Mouse (Mus musculus) embryonic facial prominence, embryonic 13.5 days (tissue): ENCODE data around the gene Kif3a. TPM values are rescaled to one million over a fixed set of nuclear protein-coding genes. Genes with fewer than 3 reads are reported as not detected.

Experiments
- ATAC-seq: fragments of 200-750 bp; cut with Nextera tagmentation; 2 replicates; pipeline ENCODE4 v1.8.0; 2017; ENCODE audit warnings: low read depth; ENCODE audit not compliant: insufficient number of reproducible peaks, insufficient read depth, low FRiP score, low TSS enrichment
- H3K27ac ChIP-seq: fragments of 300-500 bp; sonication (generic); 2 replicates; pipeline ENCODE4 v1.5.1; 2015; ENCODE audit warnings: moderate library complexity, mild to moderate bottlenecking, inconsistent platforms
- H3K27me3 ChIP-seq: fragments of 300-500 bp; sonication (generic); 2 replicates; pipeline ENCODE4 v1.6.1; 2015; ENCODE audit warnings: mild to moderate bottlenecking, inconsistent platforms
- H3K36me3 ChIP-seq: fragments of 300-500 bp; sonication (generic); 2 replicates; pipeline ENCODE4 v1.6.1; 2015; ENCODE audit warnings: mild to moderate bottlenecking, inconsistent platforms
- H3K4me1 ChIP-seq: fragments of 300-500 bp; sonication (generic); 2 replicates; pipeline ENCODE4 v1.6.1; 2015; ENCODE audit warnings: inconsistent platforms
- H3K4me2 ChIP-seq: fragments of 300-500 bp; sonication (generic); 2 replicates; pipeline ENCODE4 v1.6.1; 2015; ENCODE audit warnings: moderate library complexity, mild to moderate bottlenecking, inconsistent platforms
- H3K4me3 ChIP-seq: fragments of 300-500 bp; sonication (generic); 2 replicates; pipeline ENCODE4 v1.5.1; 2015; ENCODE audit warnings: mild to moderate bottlenecking, inconsistent platforms
- H3K9ac ChIP-seq: fragments of 300-500 bp; sonication (generic); 2 replicates; pipeline ENCODE4 v1.6.1; 2015; ENCODE audit warnings: mild to moderate bottlenecking, inconsistent platforms
- H3K9me3 ChIP-seq: fragments of 300-500 bp; sonication (generic); 2 replicates; pipeline ENCODE4 v1.6.1; 2016; ENCODE audit warnings: inconsistent platforms
- WGBS: fragments of 180-500 bp; shearing (Covaris S2); methylation state at CpG from one replicate; pipeline ENCODE4 v1.1.7; 2015; ENCODE audit warnings: mixed read lengths; 5-methylcytosine and 5-hydroxymethylcytosine counted together
- polyA plus RNA-seq: library from polyadenylated mRNA; unstranded; fragments of >200 nt; fragmentation: Nextera tagmentation; extraction: Ambion mirVana; gene quantifications from 2 replicates; pipeline ENCODE4 v1.2.1, GENCODE M21; 2015

Gene Kif3a
- polyA plus RNA-seq, 1 experiment from 2014 or later, result 118 TPM

DNA sequence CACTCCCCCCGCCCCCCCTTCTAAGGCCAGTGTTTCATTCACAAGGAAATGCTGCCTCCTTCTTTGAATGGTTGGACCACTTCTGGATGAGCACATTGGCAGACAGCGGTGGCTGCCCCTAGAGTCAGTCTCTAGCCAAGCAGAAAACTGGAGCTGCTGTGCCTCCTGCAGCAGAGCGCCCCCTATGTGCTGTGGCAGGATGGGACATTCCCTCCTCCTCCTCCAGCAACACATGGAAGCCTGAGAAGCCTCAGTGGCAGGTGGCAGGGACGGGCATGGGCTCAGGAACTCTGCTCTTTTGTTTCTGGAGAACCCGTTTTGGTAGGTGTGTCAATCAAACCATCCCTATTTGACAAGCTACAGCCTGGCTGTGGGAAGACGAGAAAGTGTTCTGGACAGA lies 42.3 kb upstream of the Kif3a start:
- WGBS, result 72% methylated on average over 6 of the region's 6 CpGs
- no peaks in the 10 kb centered on the region for H3K27me3 ChIP-seq
- H3K4me2 ChIP-seq, result no peak overlapping the region
- no peak overlapping the region for H3K9ac ChIP-seq
- peaks cover 60% of the 10 kb centered on the region for H3K4me1 ChIP-seq
- no peak overlapping the region for H3K27ac ChIP-seq
- H3K4me3 ChIP-seq, result no peak overlapping the region
- ATAC-seq, result no peak
- no peaks in the 10 kb centered on the region for H3K36me3 ChIP-seq
- no peaks in the 10 kb centered on the region for H3K9me3 ChIP-seq

DNA sequence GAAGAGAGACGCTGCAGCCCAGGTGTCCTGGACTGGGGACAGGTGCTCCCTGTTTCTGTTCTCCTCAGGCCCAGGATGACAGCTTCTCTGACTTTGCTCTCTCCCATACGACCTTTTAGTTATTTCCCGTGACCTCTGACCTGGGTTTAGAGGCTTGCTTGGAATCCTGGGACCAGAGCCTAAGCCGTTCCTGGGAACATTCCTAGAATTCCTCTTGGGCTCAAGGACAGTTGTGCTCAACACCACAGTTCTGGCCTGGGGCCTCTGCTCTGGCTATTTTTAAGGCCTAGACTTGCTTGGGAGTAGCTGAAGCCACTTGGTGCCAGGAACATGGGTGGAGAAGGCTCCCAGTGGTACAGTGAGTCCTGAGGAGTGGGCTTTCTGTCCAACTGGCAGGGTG lies 41.7 kb upstream of the Kif3a start:
- Histone ChIP-seq H3K4me1 (peaks cover 59% of the 10 kb centered on the region), H3K4me2 (no peak overlapping the region), H3K27ac (no peak overlapping the region), H3K27me3 (no peaks in the 10 kb centered on the region), H3K9ac (no peak overlapping the region), H3K9me3 (no peaks in the 10 kb centered on the region), H3K36me3 (no peaks in the 10 kb centered on the region), H3K4me3 (no peak overlapping the region)
- WGBS, result 38% methylated on average over 4 of the region's 4 CpGs
- ATAC-seq, result no peak

- no peak for ATAC-seq
- peaks cover 19% of the 10 kb centered on the region for H3K36me3 ChIP-seq
- no peak overlapping the region for H3K4me3 ChIP-seq
- no peak overlapping the region for H3K27ac ChIP-seq
- peaks cover 34% of the 10 kb centered on the region for H3K4me1 ChIP-seq
- 79% methylated on average over 9 of the region's 9 CpGs for WGBS
- no peaks in the 10 kb centered on the region for H3K9me3 ChIP-seq
- no peak overlapping the region for H3K4me2 ChIP-seq
- no peaks in the 10 kb centered on the region for H3K27me3 ChIP-seq
- H3K9ac ChIP-seq, result no peak overlapping the region
Observed at GRCm38 (mm10) chr11:53528397-53529252, 38.6 kb upstream of the Kif3a start.

- Histone ChIP-seq H3K9ac (no peak overlapping the region), H3K4me2 (no peak overlapping the region), H3K36me3 (peaks cover 25% of the 10 kb centered on the region), H3K4me1 (peaks cover 29% of the 10 kb centered on the region), H3K27ac (no peak overlapping the region), H3K27me3 (no peaks in the 10 kb centered on the region), H3K9me3 (no peaks in the 10 kb centered on the region), H3K4me3 (no peak overlapping the region)
- 63% methylated on average over 6 of the region's 6 CpGs for WGBS
- no peak for ATAC-seq
Observed at GRCm38 (mm10) chr11:53529253-53529557, 38.0 kb upstream of the Kif3a start.

- no peaks in the 10 kb centered on the region for H3K9me3 ChIP-seq
Observed at GRCm38 (mm10) chr11:53530001-53530400, 37.2 kb upstream of the Kif3a start.

DNA sequence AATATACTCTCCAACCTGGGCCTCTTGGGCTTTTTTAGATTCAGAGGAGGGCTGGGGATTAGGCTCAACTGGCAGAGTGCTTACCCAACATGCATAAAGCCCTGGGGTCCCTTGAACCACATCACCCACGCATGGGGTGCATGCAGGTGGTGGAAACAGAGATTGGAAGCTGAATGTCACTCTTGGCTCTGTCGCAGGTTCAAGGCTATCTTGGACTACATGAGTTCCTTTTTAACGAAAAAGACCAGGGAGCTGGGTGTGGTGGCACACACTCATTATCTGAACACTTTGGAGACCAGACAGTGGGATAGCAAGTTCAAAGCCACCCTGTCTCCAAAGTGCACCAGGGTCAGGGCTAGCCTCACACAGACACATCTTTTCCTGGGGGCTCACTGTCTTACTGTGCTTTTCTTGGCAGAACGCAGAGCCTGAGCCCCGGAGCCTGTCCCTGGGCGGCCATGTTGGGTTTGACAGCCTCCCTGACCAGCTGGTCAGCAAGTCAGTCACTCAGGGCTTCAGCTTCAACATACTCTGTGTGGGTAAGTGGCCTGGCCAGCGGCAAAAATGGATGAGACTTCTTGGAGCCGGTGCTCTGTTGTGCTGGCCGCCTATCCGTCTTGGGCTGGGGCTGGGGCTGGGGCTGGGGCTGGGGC lies 35.5 kb upstream of the Kif3a start:
- no peaks in the 10 kb centered on the region for H3K27me3 ChIP-seq
- H3K4me1 ChIP-seq, result peaks cover 14% of the 10 kb centered on the region
- no peaks in the 10 kb centered on the region for H3K9me3 ChIP-seq
- H3K9ac ChIP-seq, result no peak overlapping the region
- H3K4me2 ChIP-seq, result no peak overlapping the region
- H3K27ac ChIP-seq, result no peak overlapping the region
- no peak overlapping the region for H3K4me3 ChIP-seq
- WGBS, result 90% methylated on average over 10 of the region's 10 CpGs
- peaks cover 50% of the 10 kb centered on the region for H3K36me3 ChIP-seq
- ATAC-seq, result no peak

More at GRCm38 (mm10) chr11:53530001-53530400, 37.2 kb upstream of the Kif3a start:
- no peak for ATAC-seq
- no peak overlapping the region for H3K4me3 ChIP-seq
- H3K27ac ChIP-seq, result no peak overlapping the region
- peaks cover 21% of the 10 kb centered on the region for H3K4me1 ChIP-seq
- no peaks in the 10 kb centered on the region for H3K27me3 ChIP-seq
- 85% methylated on average over 9 of the region's 9 CpGs for WGBS
- H3K4me2 ChIP-seq, result no peak overlapping the region
- peaks cover 33% of the 10 kb centered on the region for H3K36me3 ChIP-seq
- no peak overlapping the region for H3K9ac ChIP-seq

DNA sequence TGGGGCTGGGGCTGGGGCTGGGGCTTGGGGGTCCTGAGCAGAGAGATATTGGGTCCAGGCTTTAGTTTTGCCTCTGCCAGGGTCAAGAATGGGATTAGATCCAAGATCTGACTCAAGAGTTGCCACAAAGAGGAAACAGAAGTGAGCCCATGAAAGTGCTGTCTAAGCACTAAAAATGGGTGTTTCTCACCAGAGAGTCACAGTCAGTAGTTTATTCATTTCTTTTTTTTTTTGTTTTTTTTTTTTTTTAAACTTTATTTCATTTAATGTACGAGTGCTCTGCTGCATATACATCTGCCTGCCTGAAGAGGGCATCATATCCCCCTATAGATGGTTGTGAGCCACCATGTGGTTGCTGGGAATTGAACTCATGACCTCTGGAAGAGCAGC lies 35.0 kb upstream of the Kif3a start:
- Histone ChIP-seq H3K36me3 (peaks cover 55% of the 10 kb centered on the region), H3K4me1 (peaks cover 14% of the 10 kb centered on the region)
- WGBS, result 95% methylated on average over 1 of the region's 1 CpGs

DNA sequence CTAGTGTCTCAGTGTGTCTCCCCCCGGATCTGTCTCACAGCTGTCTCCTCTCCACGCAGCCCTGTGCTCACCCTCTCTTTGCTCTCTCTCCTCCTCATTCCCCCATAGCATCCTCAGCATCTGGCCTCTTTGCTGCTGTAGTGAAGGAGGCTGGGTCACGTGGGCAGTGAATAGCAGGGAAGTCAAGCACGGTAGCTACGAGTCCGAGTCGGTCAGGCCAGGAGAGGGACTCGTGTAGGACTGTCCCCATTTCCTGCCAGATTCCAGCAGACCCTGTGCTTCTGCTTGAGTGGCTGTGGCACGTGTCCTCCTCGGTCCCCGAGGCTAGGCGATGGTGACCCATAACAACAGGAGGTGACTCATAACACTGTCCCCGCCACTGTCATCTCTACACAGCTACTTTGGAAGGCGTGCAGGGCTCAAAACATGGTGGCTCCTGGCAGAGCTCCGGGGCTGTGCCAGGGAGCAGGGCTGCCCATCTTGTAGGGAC lies 28.1 kb upstream of the Kif3a start:
- Histone ChIP-seq H3K4me2 (no peak overlapping the region), H3K27me3 (no peaks in the 10 kb centered on the region), H3K9ac (no peak overlapping the region), H3K9me3 (no peaks in the 10 kb centered on the region), H3K4me1 (no peaks in the 10 kb centered on the region), H3K27ac (no peak overlapping the region), H3K36me3 (peaks cover 79% of the 10 kb centered on the region), H3K4me3 (no peak overlapping the region)
- no peak for ATAC-seq
- 64% methylated on average over 15 of the region's 15 CpGs for WGBS

More for the DNA sequence above, 35.0 kb upstream of the Kif3a start:
- H3K9me3 ChIP-seq, result no peaks in the 10 kb centered on the region
- no peak overlapping the region for H3K4me3 ChIP-seq
- ATAC-seq, result no peak
- H3K4me2 ChIP-seq, result no peak overlapping the region
- H3K27ac ChIP-seq, result no peak overlapping the region
- H3K27me3 ChIP-seq, result no peaks in the 10 kb centered on the region
- H3K9ac ChIP-seq, result no peak overlapping the region

DNA sequence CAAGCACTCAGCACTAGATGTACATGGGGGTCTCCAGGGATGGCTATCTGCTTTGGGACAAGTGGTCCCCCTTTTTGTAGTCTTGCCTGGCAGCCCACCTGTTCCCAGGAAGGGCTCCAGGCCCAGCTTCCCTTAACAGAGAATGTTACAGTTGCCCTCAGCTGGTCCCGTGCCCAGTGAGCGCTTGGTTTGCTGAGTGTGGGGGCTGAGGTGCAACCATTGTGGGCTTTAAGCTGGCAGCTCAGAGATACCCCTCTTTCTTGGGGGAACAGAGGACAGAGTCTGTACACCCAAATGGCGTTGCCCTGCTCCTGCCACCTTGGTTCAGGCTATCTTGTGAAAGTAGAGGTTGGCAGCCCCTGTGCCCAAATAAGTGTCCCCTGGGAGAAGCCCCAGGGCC lies 26.8 kb upstream of the Kif3a start:
- Histone ChIP-seq H3K4me2 (no peak overlapping the region), H3K9me3 (no peaks in the 10 kb centered on the region), H3K36me3 (peaks cover 69% of the 10 kb centered on the region), H3K4me3 (no peak overlapping the region), H3K4me1 (no peaks in the 10 kb centered on the region), H3K27ac (no peak overlapping the region), H3K9ac (no peak overlapping the region), H3K27me3 (no peaks in the 10 kb centered on the region)
- no peak for ATAC-seq
- WGBS, result 94% methylated on average over 3 of the region's 3 CpGs

DNA sequence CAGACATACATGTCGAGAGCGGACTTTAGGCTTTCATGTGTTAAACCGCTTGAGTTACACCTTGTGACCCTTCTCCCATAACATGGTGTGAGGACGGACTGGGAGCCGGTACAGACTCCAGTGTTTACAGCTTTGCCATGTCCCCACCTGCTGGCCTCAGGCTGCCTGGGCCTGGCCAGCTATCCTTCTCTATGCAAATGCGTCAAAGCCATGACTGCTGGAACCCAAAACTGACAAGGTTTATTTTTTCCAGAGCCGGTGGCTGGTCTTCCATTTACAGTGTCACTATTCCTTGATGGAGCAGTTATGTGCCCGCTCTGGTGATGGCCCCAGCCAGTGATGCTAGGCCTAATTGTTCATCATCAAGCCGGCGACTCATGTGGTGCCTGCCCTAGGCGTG lies 26.0 kb upstream of the Kif3a start:
- Histone ChIP-seq H3K4me2 (no peak overlapping the region), H3K27me3 (no peaks in the 10 kb centered on the region), H3K27ac (no peak overlapping the region), H3K4me3 (no peak overlapping the region), H3K36me3 (peaks cover 61% of the 10 kb centered on the region), H3K4me1 (no peaks in the 10 kb centered on the region), H3K9ac (no peak overlapping the region), H3K9me3 (no peaks in the 10 kb centered on the region)
- 85% methylated on average over 11 of the region's 11 CpGs for WGBS
- ATAC-seq, result no peak

DNA sequence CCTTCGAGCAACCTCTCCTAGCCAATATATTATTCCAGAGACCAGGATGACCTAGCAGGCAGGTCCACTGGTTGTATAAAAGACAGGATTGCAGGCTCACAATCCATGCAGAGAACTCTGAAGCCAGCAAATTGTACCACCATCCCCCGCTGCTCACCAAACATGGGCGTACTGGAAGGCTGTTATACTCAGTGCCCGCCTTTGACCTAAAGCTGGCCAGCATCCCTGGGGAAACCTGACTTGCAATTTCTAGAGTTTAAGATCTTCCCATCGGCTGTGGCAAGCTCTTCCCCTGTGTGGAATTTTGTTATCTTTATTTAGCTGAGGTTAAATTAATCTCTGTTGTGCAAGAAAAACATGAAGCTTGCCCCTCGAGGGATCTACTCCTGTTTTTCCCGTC lies 24.2 kb upstream of the Kif3a start:
- Histone ChIP-seq H3K36me3 (peaks cover 44% of the 10 kb centered on the region), H3K27me3 (no peaks in the 10 kb centered on the region), H3K27ac (no peak overlapping the region), H3K9ac (no peak overlapping the region), H3K4me3 (no peak overlapping the region), H3K4me1 (no peaks in the 10 kb centered on the region), H3K9me3 (no peaks in the 10 kb centered on the region), H3K4me2 (no peak overlapping the region)
- no peak for ATAC-seq
- 69% methylated on average over 7 of the region's 7 CpGs for WGBS

DNA sequence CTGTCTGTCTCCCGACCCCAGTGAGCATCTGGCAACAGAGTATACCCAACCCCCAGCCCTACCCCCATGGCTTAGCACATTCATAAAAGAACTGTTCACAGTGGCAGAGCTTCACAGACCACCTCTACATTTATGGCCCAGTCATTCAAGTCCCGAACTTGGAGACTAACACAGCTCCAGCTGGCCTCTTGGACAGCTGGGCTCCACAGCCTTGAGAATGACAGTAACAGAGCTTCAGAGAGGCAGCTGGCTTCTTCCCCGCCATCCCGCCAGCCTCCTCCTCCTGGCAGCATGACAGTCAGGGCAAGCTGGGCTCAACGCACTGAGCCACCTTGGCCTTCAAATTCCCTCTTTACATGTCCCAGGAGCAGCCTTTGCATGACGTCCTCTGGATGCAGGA lies 20.9 kb upstream of the Kif3a start:
- Histone ChIP-seq H3K27ac (no peak overlapping the region), H3K9ac (no peak overlapping the region)
- 69% methylated on average over 6 of the region's 6 CpGs for WGBS

More for the DNA sequence above, 20.9 kb upstream of the Kif3a start:
- H3K36me3 ChIP-seq, result peaks cover 21% of the 10 kb centered on the region
- no peaks in the 10 kb centered on the region for H3K27me3 ChIP-seq
- H3K4me2 ChIP-seq, result no peak overlapping the region
- H3K9me3 ChIP-seq, result no peaks in the 10 kb centered on the region
- no peak overlapping the region for H3K4me3 ChIP-seq
- H3K4me1 ChIP-seq, result no peaks in the 10 kb centered on the region
- no peak for ATAC-seq
